Comparison of ENCODE assay signal across 18 mouse cellular contexts in the genomic region with DNA sequence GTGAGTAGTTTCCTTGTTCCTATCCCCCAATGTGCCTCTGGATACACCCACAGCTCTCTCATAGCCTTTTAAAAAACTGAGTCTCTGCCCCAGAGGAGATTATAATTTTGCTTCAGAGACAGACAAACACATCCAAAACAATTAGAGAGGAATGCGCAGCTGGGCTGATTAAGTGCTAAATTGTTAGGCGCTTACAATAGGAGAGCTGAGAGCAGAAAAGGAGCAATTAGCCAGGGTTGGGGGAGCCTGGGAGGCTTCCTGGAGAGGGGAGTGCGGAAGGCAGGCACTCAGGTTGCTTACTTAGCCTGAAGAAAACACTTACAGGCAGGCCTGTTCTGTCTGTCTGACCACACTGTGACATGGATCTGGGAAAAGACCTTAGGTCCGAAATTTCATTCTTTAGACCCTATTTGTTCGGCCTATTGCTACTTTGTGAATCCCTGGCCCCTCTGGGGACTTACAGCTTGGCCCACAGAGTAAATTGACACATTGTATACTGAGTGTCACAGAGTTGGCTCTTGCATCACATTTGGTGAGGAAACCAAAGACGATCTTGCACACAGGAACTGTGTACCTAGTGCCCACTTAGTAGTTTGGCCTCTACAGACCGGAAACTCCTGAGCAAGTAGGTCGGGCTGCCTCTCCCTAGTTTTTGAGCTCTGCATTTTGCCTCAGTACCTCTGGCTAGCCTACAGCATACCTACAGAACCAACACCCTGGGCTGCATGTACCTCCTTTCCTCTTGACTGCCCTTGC. TPM values are rescaled to one million over a fixed set of nuclear protein-coding genes. Genes with fewer than 3 reads are reported as not detected.
DNase-seq lines count a peak whose midpoint lies in the region; ATAC-seq and TF ChIP-seq lines count a peak whose summit lies in the region.
"Had no signal": no experiment of that assay in that cellular context is flagged by ENCODE, and none has a peak within 500 bp of the region (broad histone marks: within the 10 kb centered on the region; RNA-seq: fewer than 3 reads in every experiment).

No protein-coding gene starts in this region.

- H3K27ac ChIP-seq in liver, postnatal 0 days (ENCODE audit: low read depth) = peak overlapping the region; percentile 77
- H3K27ac ChIP-seq in liver, embryonic 12.5 days = no peak overlapping the region
- H3K27ac ChIP-seq in forebrain, embryonic 12.5 days = peak overlapping the region; percentile 5; the same call in 1 of the 2 replicates
- H3K27ac ChIP-seq in olfactory bulb, adult 2 months (ENCODE audit: insufficient read depth, low read depth, low read length) = 0 out of 2 replicates have a peak overlapping the region, but pooled peaks have one; percentile 10
- H3K27ac ChIP-seq: heart, adult 2 months; hindbrain, embryonic 14.5 days; limb, embryonic 15.5 days; macrophage had no signal

- TF ChIP-seq POLR2A in olfactory bulb, adult 2 months (IDR thresholded peaks at IDR 0.05; ENCODE audit: insufficient read depth, low read depth, low read length) = no peak

- no peaks in the 10 kb centered on the region for H3K27me3 ChIP-seq in liver, postnatal 0 days (ENCODE audit: insufficient read depth, low read length)
- peaks cover 4% of the 10 kb centered on the region for H3K27me3 ChIP-seq in liver, embryonic 12.5 days (replicated peaks)
- peaks cover 38% of the 10 kb centered on the region for H3K27me3 ChIP-seq in forebrain, embryonic 12.5 days

- no peak for TF ChIP-seq CTCF in liver, postnatal 0 days (IDR thresholded peaks at IDR 0.05; ENCODE audit: low read depth)
- no peak for TF ChIP-seq CTCF in olfactory bulb, adult 2 months (IDR thresholded peaks at IDR 0.05; ENCODE audit: insufficient read depth, low read depth, low read length)

- peak; percentile 35; the same call in 1 of the 2 replicates for ATAC-seq in liver, postnatal 0 days
- ATAC-seq in liver, embryonic 12.5 days = no peak
- no peak; the same call in 1 of the 2 replicates for ATAC-seq in forebrain, embryonic 12.5 days (ENCODE audit: low FRiP score)
- ATAC-seq: intestine, embryonic 16.5 days; midbrain, embryonic 16.5 days had no signal

- WGBS in liver, postnatal 0 days (ENCODE audit: insufficient replicate concordance) = 59% methylated on average over 8 of the region's 8 CpGs
- WGBS in liver, embryonic 12.5 days (ENCODE audit: insufficient replicate concordance) = 73% methylated on average over 8 of the region's 8 CpGs
- WGBS in forebrain, embryonic 12.5 days = 26% methylated on average over 8 of the region's 8 CpGs
- 53% methylated on average over 8 of the region's 8 CpGs for WGBS in olfactory bulb, adult 2 months

- no peak for TF ChIP-seq EP300 in liver, postnatal 0 days (IDR thresholded peaks at IDR 0.05; ENCODE audit: low read depth)

- no peak overlapping the region for H3K4me2 ChIP-seq in liver, postnatal 0 days (ENCODE audit: low read depth, low read length)
- no peak overlapping the region for H3K4me2 ChIP-seq in liver, embryonic 12.5 days
- no peak overlapping the region for H3K4me2 ChIP-seq in forebrain, embryonic 12.5 days
- H3K4me2 ChIP-seq: hindbrain, embryonic 14.5 days; limb, embryonic 15.5 days had no signal

- peak; percentile 44 for DNase-seq in liver, postnatal 0 days
- peak; percentile 46 for DNase-seq in adipocyte (ENCODE audit: low spot score)
- DNase-seq in gastrocnemius, postnatal 36 days = no peak
- DNase-seq in adrenal gland, postnatal 36 days = no peak
- DNase-seq: adrenal gland, adult 2 months; B cell, adult 2 months; cerebellum, adult 8-10 months; kidney, postnatal 10 days had no signal

- H3K4me1 ChIP-seq in liver, postnatal 0 days (ENCODE audit: insufficient read depth) = peaks cover 19% of the 10 kb centered on the region
- H3K4me1 ChIP-seq in liver, embryonic 12.5 days = peaks cover 8% of the 10 kb centered on the region; the same call in 1 of the 2 replicates
- H3K4me1 ChIP-seq in forebrain, embryonic 12.5 days = peaks cover 25% of the 10 kb centered on the region
- peaks cover 22% of the 10 kb centered on the region for H3K4me1 ChIP-seq in olfactory bulb, adult 2 months (ENCODE audit: control insufficient read depth, insufficient read depth, low read length)

- no peaks in the 10 kb centered on the region for H3K36me3 ChIP-seq in liver, postnatal 0 days (replicated peaks; ENCODE audit: insufficient read depth, low read length)
- H3K36me3 ChIP-seq in liver, embryonic 12.5 days = no peaks in the 10 kb centered on the region
- H3K36me3 ChIP-seq in forebrain, embryonic 12.5 days (replicated peaks) = no peaks in the 10 kb centered on the region
- H3K36me3 ChIP-seq: limb, embryonic 15.5 days had no signal

- H3K4me3 ChIP-seq in liver, postnatal 0 days (ENCODE audit: low read depth, low read length) = no peak overlapping the region
- no peak overlapping the region for H3K4me3 ChIP-seq in liver, embryonic 12.5 days
- H3K4me3 ChIP-seq in forebrain, embryonic 12.5 days (replicated peaks) = no peak overlapping the region
- H3K4me3 ChIP-seq in olfactory bulb, adult 2 months (ENCODE audit: insufficient read depth, low read depth, low read length) = no peak overlapping the region
- H3K4me3 ChIP-seq: erythroblast, embryonic 14.5 days; heart, adult 2 months; limb, embryonic 15.5 days had no signal

- H3K9ac ChIP-seq in liver, postnatal 0 days (replicated peaks) = no peak overlapping the region
- H3K9ac ChIP-seq in liver, embryonic 12.5 days = no peak overlapping the region
- no peak overlapping the region for H3K9ac ChIP-seq in forebrain, embryonic 12.5 days
- H3K9ac ChIP-seq: hindbrain, embryonic 14.5 days; limb, embryonic 15.5 days had no signal

- H3K9me3 ChIP-seq in liver, postnatal 0 days (ENCODE audit: low read length) = no peaks in the 10 kb centered on the region
- no peaks in the 10 kb centered on the region for H3K9me3 ChIP-seq in liver, embryonic 12.5 days (replicated peaks)
- H3K9me3 ChIP-seq in forebrain, embryonic 12.5 days = no peaks in the 10 kb centered on the region
- H3K9me3 ChIP-seq: limb, embryonic 15.5 days had no signal

- intact Hi-C loops in gastrocnemius, postnatal 36 days (cut with DNase I) = no loop called here

RNA-seq across cellular contexts. Expression of a gene that starts 3.7 kb away (rescaled TPM):
- 10.0 and 10.8 TPM in 2 replicates for polyA plus RNA-seq in liver, postnatal 0 days (2015; fragmentation: Nextera tagmentation; extraction: Ambion mirVana)
- 4.8 and 5.5 TPM in 2 replicates for polyA plus RNA-seq in liver, embryonic 12.5 days (2016; fragmentation: Nextera tagmentation; extraction: Ambion mirVana)
- polyA plus RNA-seq in forebrain, embryonic 12.5 days (2016; fragmentation: Nextera tagmentation; extraction: Ambion mirVana) = 2.6 and 3.5 TPM in 2 replicates
- polyA plus RNA-seq in olfactory bulb, adult 2 months (2012; ENCODE audit: insufficient read depth, insufficient read length, low replicate concordance, missing spikeins) = not detected in 2 replicates
- 1 to 10 TPM; 1.2 to 5.8 TPM for total RNA-seq in gastrocnemius, postnatal 36 days (2021)
- 10 to 100 TPM; 35.9 to 62.8 TPM for total RNA-seq in adrenal gland, postnatal 36 days (2021)

Comparison
In these comparisons a context has a peak if more than half of its experiments do, and no peak if none do; other contexts are left out.
1. DNase-seq: peak in liver, postnatal 0 days (single experiment) and adipocyte (single experiment); none in gastrocnemius, postnatal 36 days (0 of 2) and adrenal gland, postnatal 36 days (0 of 2).